Mouse (Mus musculus): ENCODE measurements around the gene Ikzf2. TPM values are rescaled to one million over a fixed set of nuclear protein-coding genes. Genes with fewer than 3 reads are reported as not detected.
A peak's percentile ranks its signal among the peaks of the same experiment; 100 is the strongest.

Ikzf2 gene
- polyA plus RNA-seq, 1 experiment from 2014 or later: 2.4 TPM

DNA sequence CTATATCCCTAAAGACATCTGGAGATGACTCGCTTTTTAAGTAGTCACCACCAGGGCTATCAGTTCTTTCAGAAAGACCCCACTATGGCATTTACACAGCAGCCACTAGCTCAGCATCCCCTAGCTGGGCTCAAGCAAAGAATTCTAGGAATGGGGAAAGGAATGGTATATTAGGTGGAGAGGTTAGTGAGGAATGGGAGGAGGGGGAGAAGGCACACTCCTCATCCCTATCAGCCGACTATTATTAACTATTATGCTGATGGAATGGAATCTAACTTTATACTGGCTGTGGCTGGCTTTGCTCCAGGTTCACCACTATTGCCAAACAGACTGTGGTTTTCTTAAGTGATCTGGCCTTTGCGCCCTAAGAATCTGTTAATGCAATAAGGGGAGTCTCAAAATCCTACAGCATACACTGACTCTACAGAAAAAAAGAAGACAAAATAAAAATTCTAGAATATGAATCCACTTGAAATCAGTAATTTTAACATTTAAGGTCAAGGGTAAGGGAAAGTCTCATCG lies 75.8 kb downstream of the Ikzf2 start:
- Histone ChIP-seq H3K4me1 (ENCODE audit: control insufficient read depth, insufficient read depth, low read length) (no peaks in the 10 kb centered on the region), H3K36me3 (ENCODE audit: control insufficient read depth, insufficient read depth, low read length) (no peaks in the 10 kb centered on the region), H3K27me3 (replicated peaks; ENCODE audit: control insufficient read depth, insufficient read depth, low read length) (no peaks in the 10 kb centered on the region), H3K9me3 (ENCODE audit: control insufficient read depth, low read length) (no peaks in the 10 kb centered on the region), H3K27ac (ENCODE audit: low read length) (no peak overlapping the region), H3K4me2 (ENCODE audit: low read depth, low read length) (no peak overlapping the region), H3K4me3 (ENCODE audit: low read length) (no peak overlapping the region), H3K9ac (ENCODE audit: low read depth, low read length) (no peak overlapping the region)
- WGBS: 58% methylated on average over 4 of the region's 4 CpGs
- no peak for ATAC-seq

DNA sequence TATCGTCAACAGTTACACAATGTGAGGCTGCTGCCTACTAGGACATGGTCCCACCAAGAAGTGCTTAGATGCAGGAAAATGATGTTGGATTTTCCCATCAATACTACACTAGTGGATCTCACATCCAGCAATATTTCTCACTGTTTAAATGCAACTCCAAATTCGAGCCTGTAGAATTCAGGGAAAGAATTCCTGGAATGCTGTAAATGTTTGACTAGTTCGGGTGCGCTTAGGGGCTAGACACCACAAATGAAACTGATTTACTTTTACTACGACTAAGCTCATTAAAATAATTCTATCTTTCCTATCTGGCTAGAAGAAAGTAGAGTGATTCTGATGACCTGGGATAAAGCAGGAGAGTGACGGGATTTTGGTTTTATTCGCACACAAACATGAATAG lies 76.3 kb downstream of the Ikzf2 start:
- 35% methylated on average over 7 of the region's 7 CpGs for WGBS
- H3K27me3 ChIP-seq (replicated peaks; ENCODE audit: control insufficient read depth, insufficient read depth, low read length): no peaks in the 10 kb centered on the region
- ATAC-seq: no peak

GRCm38 (mm10) chr1:69608846-69609245 lies 78.2 kb downstream of the Ikzf2 start:
- Histone ChIP-seq H3K9me3 (ENCODE audit: control insufficient read depth, low read length) (no peaks in the 10 kb centered on the region), H3K27ac (ENCODE audit: low read length) (no peak overlapping the region), H3K36me3 (ENCODE audit: control insufficient read depth, insufficient read depth, low read length) (no peaks in the 10 kb centered on the region), H3K4me3 (ENCODE audit: low read length) (no peak overlapping the region), H3K9ac (ENCODE audit: low read depth, low read length) (no peak overlapping the region), H3K27me3 (replicated peaks; ENCODE audit: control insufficient read depth, insufficient read depth, low read length) (no peaks in the 10 kb centered on the region), H3K4me2 (ENCODE audit: low read depth, low read length) (no peak overlapping the region), H3K4me1 (ENCODE audit: control insufficient read depth, insufficient read depth, low read length) (no peaks in the 10 kb centered on the region)
- no peak for ATAC-seq
- 77% methylated on average over 5 of the region's 5 CpGs for WGBS

More for the DNA sequence above, 76.3 kb downstream of the Ikzf2 start:
- no peaks in the 10 kb centered on the region for H3K9me3 ChIP-seq (ENCODE audit: control insufficient read depth, low read length)
- no peak overlapping the region for H3K27ac ChIP-seq (ENCODE audit: low read length)
- H3K4me1 ChIP-seq (ENCODE audit: control insufficient read depth, insufficient read depth, low read length): no peaks in the 10 kb centered on the region
- H3K9ac ChIP-seq (ENCODE audit: low read depth, low read length): no peak overlapping the region
- H3K36me3 ChIP-seq (ENCODE audit: control insufficient read depth, insufficient read depth, low read length): no peaks in the 10 kb centered on the region
- H3K4me3 ChIP-seq (ENCODE audit: low read length): no peak overlapping the region
- H3K4me2 ChIP-seq (ENCODE audit: low read depth, low read length): no peak overlapping the region

GRCm38 (mm10) chr1:69606844-69607243 lies 80.2 kb downstream of the Ikzf2 start:
- Histone ChIP-seq H3K36me3 (ENCODE audit: control insufficient read depth, insufficient read depth, low read length) (no peaks in the 10 kb centered on the region), H3K27me3 (replicated peaks; ENCODE audit: control insufficient read depth, insufficient read depth, low read length) (no peaks in the 10 kb centered on the region), H3K27ac (ENCODE audit: low read length) (no peak overlapping the region), H3K4me3 (ENCODE audit: low read length) (no peak overlapping the region), H3K9me3 (ENCODE audit: control insufficient read depth, low read length) (no peaks in the 10 kb centered on the region), H3K4me2 (ENCODE audit: low read depth, low read length) (no peak overlapping the region), H3K9ac (ENCODE audit: low read depth, low read length) (no peak overlapping the region), H3K4me1 (ENCODE audit: control insufficient read depth, insufficient read depth, low read length) (no peaks in the 10 kb centered on the region)
- WGBS: 85% methylated on average over 1 of the region's 1 CpGs
- ATAC-seq: no peak

DNA sequence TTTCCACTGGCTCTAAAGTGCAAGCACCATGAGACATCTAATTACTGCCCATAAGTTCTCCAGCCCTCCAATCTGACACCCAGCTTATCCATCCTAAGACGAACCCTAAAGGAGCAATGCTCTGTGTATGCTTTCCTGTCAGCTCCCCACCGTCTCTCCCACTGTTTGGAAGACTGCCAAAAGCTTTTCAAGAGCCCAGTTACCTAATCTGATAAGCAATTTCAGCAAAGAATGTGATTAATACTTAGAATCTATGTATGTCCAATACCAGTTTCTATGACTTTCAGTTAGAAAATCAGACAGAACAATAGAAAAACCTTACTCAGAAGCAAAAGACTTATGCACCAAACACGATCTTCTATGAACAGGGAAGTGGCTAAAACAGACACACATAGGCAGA lies 82.8 kb downstream of the Ikzf2 start:
- no peaks in the 10 kb centered on the region for H3K9me3 ChIP-seq (ENCODE audit: control insufficient read depth, low read length)
- no peak overlapping the region for H3K4me2 ChIP-seq (ENCODE audit: low read depth, low read length)
- H3K4me1 ChIP-seq (ENCODE audit: control insufficient read depth, insufficient read depth, low read length): no peaks in the 10 kb centered on the region
- no peaks in the 10 kb centered on the region for H3K27me3 ChIP-seq (replicated peaks; ENCODE audit: control insufficient read depth, insufficient read depth, low read length)
- 30% methylated on average over 3 of the region's 3 CpGs for WGBS
- no peak for ATAC-seq
- H3K36me3 ChIP-seq (ENCODE audit: control insufficient read depth, insufficient read depth, low read length): no peaks in the 10 kb centered on the region
- H3K9ac ChIP-seq (ENCODE audit: low read depth, low read length): no peak overlapping the region
- no peak overlapping the region for H3K27ac ChIP-seq (ENCODE audit: low read length)
- no peak overlapping the region for H3K4me3 ChIP-seq (ENCODE audit: low read length)

- Histone ChIP-seq H3K4me1 (ENCODE audit: control insufficient read depth, insufficient read depth, low read length) (no peaks in the 10 kb centered on the region), H3K27ac (ENCODE audit: low read length) (no peak overlapping the region), H3K9me3 (ENCODE audit: control insufficient read depth, low read length) (no peaks in the 10 kb centered on the region), H3K27me3 (replicated peaks; ENCODE audit: control insufficient read depth, insufficient read depth, low read length) (no peaks in the 10 kb centered on the region), H3K36me3 (ENCODE audit: control insufficient read depth, insufficient read depth, low read length) (no peaks in the 10 kb centered on the region), H3K4me3 (ENCODE audit: low read length) (no peak overlapping the region), H3K4me2 (ENCODE audit: low read depth, low read length) (no peak overlapping the region), H3K9ac (ENCODE audit: low read depth, low read length) (no peak overlapping the region)
- WGBS: 63% methylated on average over 1 of the region's 1 CpGs
- no peak for ATAC-seq
These were observed 86.1 kb downstream of the Ikzf2 start for GRCm38 (mm10) chr1:69600954-69601353.

DNA sequence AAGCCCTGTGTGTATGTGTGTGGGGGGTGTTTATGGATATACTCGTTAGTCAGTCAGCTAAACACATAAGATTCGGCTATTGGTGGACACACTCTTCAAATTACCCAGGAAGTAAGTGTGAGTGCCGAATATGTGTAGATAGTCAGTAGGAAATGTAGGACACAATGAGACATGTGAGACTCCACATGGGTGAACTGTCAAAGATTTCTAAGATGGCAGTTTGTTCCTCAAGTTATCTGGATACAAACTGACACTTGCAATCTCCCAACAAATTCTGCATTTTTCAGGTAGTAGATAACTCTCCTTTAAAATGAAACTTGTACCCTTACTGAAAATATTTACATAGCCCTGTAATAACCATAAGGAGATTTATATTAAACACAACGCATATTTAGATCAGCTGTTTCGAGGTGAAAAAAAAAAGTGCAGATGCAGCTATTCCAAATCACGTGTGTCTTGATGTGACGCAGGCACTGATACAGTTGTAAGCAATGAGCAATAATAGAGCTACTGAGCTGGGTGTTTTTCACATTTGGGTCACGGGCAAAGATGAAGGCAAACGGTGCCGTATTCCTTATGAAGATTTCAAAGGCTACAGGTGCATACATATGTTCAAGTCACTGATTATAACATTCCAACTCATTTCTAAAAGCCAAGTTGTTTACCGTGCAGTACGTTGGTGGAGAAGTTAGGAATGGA lies 87.8 kb downstream of the Ikzf2 start:
- WGBS: 84% methylated on average over 12 of the region's 12 CpGs
- H3K27ac ChIP-seq (ENCODE audit: low read length): no peak overlapping the region
- ATAC-seq: no peak
- no peak overlapping the region for H3K4me3 ChIP-seq (ENCODE audit: low read length)
- H3K27me3 ChIP-seq (replicated peaks; ENCODE audit: control insufficient read depth, insufficient read depth, low read length): no peaks in the 10 kb centered on the region
- H3K9ac ChIP-seq (ENCODE audit: low read depth, low read length): no peak overlapping the region
- no peaks in the 10 kb centered on the region for H3K9me3 ChIP-seq (ENCODE audit: control insufficient read depth, low read length)
- no peaks in the 10 kb centered on the region for H3K36me3 ChIP-seq (ENCODE audit: control insufficient read depth, insufficient read depth, low read length)
- H3K4me2 ChIP-seq (ENCODE audit: low read depth, low read length): no peak overlapping the region
- no peaks in the 10 kb centered on the region for H3K4me1 ChIP-seq (ENCODE audit: control insufficient read depth, insufficient read depth, low read length)

GRCm38 (mm10) chr1:69591889-69592288 lies 95.2 kb downstream of the Ikzf2 start:
- Histone ChIP-seq H3K27ac (ENCODE audit: low read length) (no peak overlapping the region), H3K9me3 (ENCODE audit: control insufficient read depth, low read length) (no peaks in the 10 kb centered on the region), H3K4me3 (ENCODE audit: low read length) (no peak overlapping the region), H3K9ac (ENCODE audit: low read depth, low read length) (no peak overlapping the region), H3K4me2 (ENCODE audit: low read depth, low read length) (no peak overlapping the region), H3K4me1 (ENCODE audit: control insufficient read depth, insufficient read depth, low read length) (peaks cover 7% of the 10 kb centered on the region; the same call in 1 of the 2 replicates), H3K36me3 (ENCODE audit: control insufficient read depth, insufficient read depth, low read length) (no peaks in the 10 kb centered on the region), H3K27me3 (replicated peaks; ENCODE audit: control insufficient read depth, insufficient read depth, low read length) (no peaks in the 10 kb centered on the region)
- 42% methylated on average over 6 of the region's 6 CpGs for WGBS
- ATAC-seq: no peak

GRCm38 (mm10) chr1:69591328-69591801 lies 95.7 kb downstream of the Ikzf2 start:
- Histone ChIP-seq H3K9me3 (ENCODE audit: control insufficient read depth, low read length) (no peaks in the 10 kb centered on the region), H3K9ac (ENCODE audit: low read depth, low read length) (no peak overlapping the region), H3K4me2 (ENCODE audit: low read depth, low read length) (peak overlapping the region; percentile 25; the same call in 1 of the 2 replicates), H3K27me3 (replicated peaks; ENCODE audit: control insufficient read depth, insufficient read depth, low read length) (no peaks in the 10 kb centered on the region), H3K27ac (ENCODE audit: low read length) (no peak overlapping the region), H3K4me3 (ENCODE audit: low read length) (no peak overlapping the region), H3K36me3 (ENCODE audit: control insufficient read depth, insufficient read depth, low read length) (no peaks in the 10 kb centered on the region), H3K4me1 (ENCODE audit: control insufficient read depth, insufficient read depth, low read length) (peaks cover 7% of the 10 kb centered on the region; the same call in 1 of the 2 replicates)
- WGBS: 36% methylated on average over 7 of the region's 7 CpGs
- no peak; the same call in 1 of the 2 replicates for ATAC-seq

Data from intestine, embryonic 16.5 days (tissue).